Mouse (Mus musculus): ENCODE measurements at regions not wholly inside any gene's neighbourhood (a gene's known extent, or its start where the extent isn't known, plus 50 kb on each side); places are given as distances from the start of the nearest gene placed in this dataset.

DNA sequence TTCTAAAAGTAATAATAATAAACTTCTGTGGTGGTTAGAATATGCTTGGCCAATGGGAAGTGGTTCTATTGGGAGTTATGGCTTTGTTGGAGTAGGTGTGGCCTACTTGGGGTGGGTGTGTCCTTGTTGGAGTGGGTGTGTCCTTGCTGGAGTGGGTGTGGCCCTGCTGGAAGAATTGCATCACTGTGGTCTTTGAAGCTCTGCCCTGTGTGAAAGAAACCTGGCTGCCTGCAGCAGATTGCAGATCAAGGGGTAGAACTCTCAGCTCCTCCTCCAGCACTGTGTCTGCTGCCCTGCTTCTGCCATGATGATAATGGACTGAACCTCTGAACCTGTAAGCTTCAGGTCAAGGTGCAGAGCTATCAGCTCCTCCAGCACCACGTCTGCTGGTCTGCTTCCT is 118.1 kb downstream of the Ets2 start:
- Histone ChIP-seq H3K36me3 (ENCODE audit: control insufficient read depth, insufficient read depth, low read length) (no peaks in the 10 kb centered on the region), H3K9me3 (ENCODE audit: control insufficient read depth, low read length) (no peaks in the 10 kb centered on the region), H3K4me2 (ENCODE audit: low read depth) (no peak overlapping the region), H3K4me1 (ENCODE audit: control insufficient read depth, insufficient read depth, low read length) (no peaks in the 10 kb centered on the region; the same call in 1 of the 2 replicates), H3K27me3 (ENCODE audit: control insufficient read depth, insufficient read depth, low read length) (no peaks in the 10 kb centered on the region), H3K4me3 (ENCODE audit: low read depth, low read length) (no peak overlapping the region), H3K9ac (ENCODE audit: low read length) (no peak overlapping the region), H3K27ac (ENCODE audit: low read depth, low read length) (no peak overlapping the region)
- ATAC-seq (ENCODE audit: insufficient read depth, low FRiP score, low TSS enrichment) (no peak), DNase-seq (ENCODE audit: low spot score) (no peak)
- WGBS, result 44% methylated on average over 1 of the region's 1 CpGs

DNA sequence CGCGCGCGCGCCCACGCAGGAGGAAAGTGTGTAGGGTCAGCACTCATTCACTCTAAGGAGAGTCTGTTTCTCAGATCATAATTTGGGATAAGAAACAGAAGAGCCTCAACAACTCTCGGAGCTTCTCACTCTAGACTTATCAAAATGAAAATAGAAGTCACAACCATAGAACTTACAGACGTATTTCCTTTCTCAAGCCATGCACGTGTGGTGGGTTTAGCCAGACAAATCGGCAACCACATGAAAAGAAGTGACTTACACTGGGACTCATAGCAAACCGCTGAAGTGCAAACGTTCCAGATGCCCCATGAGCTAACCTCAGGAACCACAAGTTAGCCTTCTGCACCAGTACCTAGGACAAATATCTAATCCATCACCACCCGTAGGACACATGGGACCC is 114.1 kb downstream of the Ets2 start:
- WGBS, result 97% methylated on average over 13 of the region's 13 CpGs
- H3K27me3 ChIP-seq (ENCODE audit: control insufficient read depth, insufficient read depth, low read length), result no peaks in the 10 kb centered on the region

DNA sequence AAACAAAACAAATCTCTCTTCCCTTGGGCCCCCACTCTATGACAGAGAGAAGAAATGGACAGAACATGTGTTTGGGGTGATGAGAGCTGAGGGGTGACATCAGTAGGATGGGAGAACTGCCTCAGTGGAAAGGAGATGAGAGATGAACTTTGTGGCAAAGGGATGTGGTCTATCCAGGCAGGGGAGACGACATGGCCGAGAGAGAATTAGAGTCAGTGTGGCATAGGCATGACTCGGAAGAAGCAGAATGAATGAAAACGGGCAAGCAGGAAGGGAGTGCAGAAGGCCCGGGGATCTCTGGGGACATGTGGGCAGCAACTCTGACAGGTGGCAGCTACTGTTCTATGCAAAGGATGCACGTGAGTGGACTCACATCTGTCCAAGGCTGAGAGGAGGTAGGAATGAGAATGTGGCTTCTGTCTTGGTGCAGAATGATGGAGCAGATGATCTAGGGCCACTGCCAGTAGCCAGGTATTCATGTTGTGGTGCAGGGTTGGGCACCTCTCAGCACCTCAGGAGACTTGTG is 113.4 kb downstream of the Ets2 start:
- ATAC-seq (ENCODE audit: insufficient read depth, low FRiP score, low TSS enrichment) (no peak), DNase-seq (ENCODE audit: low spot score) (no peak)
- Histone ChIP-seq H3K4me2 (ENCODE audit: low read depth) (no peak overlapping the region), H3K4me1 (ENCODE audit: control insufficient read depth, insufficient read depth, low read length) (no peaks in the 10 kb centered on the region), H3K9me3 (ENCODE audit: control insufficient read depth, low read length) (no peaks in the 10 kb centered on the region), H3K4me3 (ENCODE audit: low read depth, low read length) (no peak overlapping the region), H3K36me3 (ENCODE audit: control insufficient read depth, insufficient read depth, low read length) (no peaks in the 10 kb centered on the region), H3K27ac (ENCODE audit: low read depth, low read length) (no peak overlapping the region), H3K9ac (ENCODE audit: low read length) (no peak overlapping the region), H3K27me3 (ENCODE audit: control insufficient read depth, insufficient read depth, low read length) (no peaks in the 10 kb centered on the region)
- WGBS, result 95% methylated on average over 6 of the region's 6 CpGs

More for the DNA sequence above, 114.1 kb downstream of the Ets2 start:
- Histone ChIP-seq H3K4me3 (ENCODE audit: low read depth, low read length) (no peak overlapping the region), H3K4me1 (ENCODE audit: control insufficient read depth, insufficient read depth, low read length) (no peaks in the 10 kb centered on the region), H3K9ac (ENCODE audit: low read length) (no peak overlapping the region), H3K9me3 (ENCODE audit: control insufficient read depth, low read length) (no peaks in the 10 kb centered on the region), H3K4me2 (ENCODE audit: low read depth) (no peak overlapping the region), H3K36me3 (ENCODE audit: control insufficient read depth, insufficient read depth, low read length) (no peaks in the 10 kb centered on the region), H3K27ac (ENCODE audit: low read depth, low read length) (no peak overlapping the region)
- DNase-seq (ENCODE audit: low spot score) (no peak), ATAC-seq (ENCODE audit: insufficient read depth, low FRiP score, low TSS enrichment) (no peak)

DNA sequence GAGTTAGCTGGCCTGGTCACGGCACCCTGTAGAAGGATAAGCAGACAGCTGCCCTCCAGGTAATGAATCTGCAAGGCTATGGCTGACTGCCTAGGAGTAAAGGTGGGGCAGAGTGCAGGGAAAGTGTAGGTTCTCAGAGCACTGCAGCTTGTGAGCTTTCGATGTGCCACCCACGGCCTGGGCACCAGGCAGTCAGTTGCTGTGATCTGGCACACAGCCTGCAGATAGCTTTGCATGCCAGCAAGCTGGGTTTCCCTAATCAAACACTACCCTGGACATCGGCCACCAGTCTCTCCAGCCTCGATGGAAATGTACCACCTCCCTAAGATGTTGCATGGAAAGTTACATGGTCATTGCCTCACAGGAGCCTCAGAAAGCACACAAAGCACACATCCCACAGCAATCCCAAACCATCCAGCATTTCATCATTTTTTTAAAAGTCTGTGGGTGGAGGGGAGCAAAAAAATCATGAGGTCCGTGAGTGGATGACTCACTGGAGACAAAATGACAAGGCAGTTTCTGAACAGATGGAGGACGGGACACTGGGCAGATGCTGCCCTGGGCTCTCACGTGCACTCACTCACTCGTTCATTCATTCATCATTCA is 112.7 kb downstream of the Ets2 start:
- H3K4me2 ChIP-seq (ENCODE audit: low read depth), result no peak overlapping the region
- no peaks in the 10 kb centered on the region for H3K4me1 ChIP-seq (ENCODE audit: control insufficient read depth, insufficient read depth, low read length)
- no peaks in the 10 kb centered on the region for H3K27me3 ChIP-seq (ENCODE audit: control insufficient read depth, insufficient read depth, low read length)
- no peak for ATAC-seq (ENCODE audit: insufficient read depth, low FRiP score, low TSS enrichment)
- 83% methylated on average over 9 of the region's 9 CpGs for WGBS
- no peak overlapping the region for H3K27ac ChIP-seq (ENCODE audit: low read depth, low read length)
- DNase-seq (ENCODE audit: low spot score), result no peak
- H3K36me3 ChIP-seq (ENCODE audit: control insufficient read depth, insufficient read depth, low read length), result no peaks in the 10 kb centered on the region
- no peak overlapping the region for H3K9ac ChIP-seq (ENCODE audit: low read length)
- no peaks in the 10 kb centered on the region for H3K9me3 ChIP-seq (ENCODE audit: control insufficient read depth, low read length)
- H3K4me3 ChIP-seq (ENCODE audit: low read depth, low read length), result no peak overlapping the region

DNA sequence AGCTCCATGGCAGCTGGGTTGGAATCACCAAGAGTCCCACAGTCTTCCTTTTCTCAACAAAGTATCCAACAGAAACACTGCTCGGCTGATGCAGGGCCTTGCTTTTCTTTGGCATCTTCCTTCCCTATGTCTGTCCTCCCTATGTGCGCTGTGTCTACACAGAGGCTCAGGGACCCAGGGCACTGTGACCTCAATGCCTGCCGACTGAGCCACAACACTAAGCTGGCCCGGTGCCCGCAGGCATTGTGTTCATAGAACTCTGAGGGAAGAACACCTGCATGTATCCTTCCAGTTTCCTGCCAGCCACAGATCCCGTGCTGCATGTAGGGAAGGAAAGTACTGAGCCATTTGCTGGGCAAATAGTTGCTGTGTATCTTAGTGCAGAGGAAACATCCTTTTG is 109.2 kb downstream of the Ets2 start:
- H3K9ac ChIP-seq (ENCODE audit: low read length), result no peak overlapping the region
- 81% methylated on average over 6 of the region's 6 CpGs for WGBS

DNA sequence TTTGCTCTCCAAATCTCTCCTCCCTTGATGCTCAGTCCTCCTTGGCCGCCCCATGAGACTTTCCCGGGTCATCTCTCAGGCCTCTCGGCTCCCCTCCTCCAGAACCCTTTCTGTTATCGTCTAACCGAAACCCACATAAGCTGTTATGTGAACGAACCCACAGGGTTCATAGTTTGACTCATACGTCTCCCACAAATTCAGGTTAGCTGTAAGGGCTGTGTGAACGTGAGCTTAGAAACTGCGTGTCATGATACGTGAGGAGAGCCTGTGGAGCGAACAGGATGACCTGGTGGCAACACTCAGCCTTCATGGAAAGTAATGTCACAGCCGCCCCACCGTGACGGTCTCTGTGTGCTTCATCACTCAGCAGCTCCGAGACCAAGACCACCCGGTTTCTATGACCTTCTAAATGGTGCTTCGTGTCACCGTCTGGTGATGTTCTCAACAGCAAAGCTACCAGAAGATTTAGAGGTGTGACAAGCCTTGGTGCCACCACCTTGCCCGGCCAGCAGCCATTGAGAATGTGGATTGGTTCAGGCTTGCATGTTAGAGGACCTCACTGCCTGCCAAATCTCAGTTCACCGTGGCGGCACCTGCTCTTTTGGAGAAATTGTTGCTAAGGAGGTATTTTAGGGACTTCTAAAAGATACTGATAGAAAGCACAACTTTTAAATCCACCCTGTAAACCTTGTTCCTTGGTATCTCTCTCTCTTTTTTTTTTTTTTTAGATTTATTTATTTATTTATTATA is 107.4 kb downstream of the Ets2 start:
- ATAC-seq (ENCODE audit: insufficient read depth, low FRiP score, low TSS enrichment) (no peak), DNase-seq (ENCODE audit: low spot score) (no peak)
- WGBS, result 89% methylated on average over 21 of the region's 21 CpGs
- H3K4me3 ChIP-seq (ENCODE audit: low read depth, low read length), result no peak overlapping the region
- H3K4me2 ChIP-seq (ENCODE audit: low read depth), result no peak overlapping the region
- H3K36me3 ChIP-seq (ENCODE audit: control insufficient read depth, insufficient read depth, low read length), result no peaks in the 10 kb centered on the region
- no peak overlapping the region for H3K27ac ChIP-seq (ENCODE audit: low read depth, low read length)
- H3K27me3 ChIP-seq (ENCODE audit: control insufficient read depth, insufficient read depth, low read length), result no peaks in the 10 kb centered on the region
- H3K4me1 ChIP-seq (ENCODE audit: control insufficient read depth, insufficient read depth, low read length), result no peaks in the 10 kb centered on the region
- H3K9ac ChIP-seq (ENCODE audit: low read length), result no peak overlapping the region
- no peaks in the 10 kb centered on the region for H3K9me3 ChIP-seq (ENCODE audit: control insufficient read depth, low read length)

More for the DNA sequence above, 109.2 kb downstream of the Ets2 start:
- Histone ChIP-seq H3K36me3 (ENCODE audit: control insufficient read depth, insufficient read depth, low read length) (no peaks in the 10 kb centered on the region), H3K4me2 (ENCODE audit: low read depth) (no peak overlapping the region), H3K27ac (ENCODE audit: low read depth, low read length) (no peak overlapping the region), H3K4me1 (ENCODE audit: control insufficient read depth, insufficient read depth, low read length) (no peaks in the 10 kb centered on the region), H3K4me3 (ENCODE audit: low read depth, low read length) (no peak overlapping the region), H3K27me3 (ENCODE audit: control insufficient read depth, insufficient read depth, low read length) (no peaks in the 10 kb centered on the region), H3K9me3 (ENCODE audit: control insufficient read depth, low read length) (no peaks in the 10 kb centered on the region)
- no peak for DNase-seq (ENCODE audit: low spot score)
- ATAC-seq (ENCODE audit: insufficient read depth, low FRiP score, low TSS enrichment), result no peak

DNA sequence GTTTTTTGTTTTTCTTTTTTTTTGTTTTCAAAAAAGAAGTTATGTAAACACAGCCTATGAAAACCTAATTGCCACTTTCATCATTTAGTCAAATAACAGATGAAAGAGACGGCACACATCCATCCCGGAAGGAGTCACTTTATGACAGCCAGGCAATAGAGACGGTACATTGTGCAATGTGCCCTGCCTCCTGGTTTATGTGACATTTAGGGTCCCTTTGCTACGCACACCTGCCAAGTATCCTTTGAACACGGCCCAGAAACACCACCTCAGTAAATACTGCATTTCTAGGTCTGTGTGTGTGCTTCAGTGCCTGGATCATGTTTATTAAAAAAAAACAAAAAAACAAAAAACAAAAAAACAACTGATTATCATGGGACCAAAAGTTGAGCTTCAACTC is 104.6 kb downstream of the Ets2 start:
- Histone ChIP-seq H3K4me2 (ENCODE audit: low read depth) (no peak overlapping the region), H3K27me3 (ENCODE audit: control insufficient read depth, insufficient read depth, low read length) (no peaks in the 10 kb centered on the region), H3K4me3 (ENCODE audit: low read depth, low read length) (no peak overlapping the region), H3K9me3 (ENCODE audit: control insufficient read depth, low read length) (no peaks in the 10 kb centered on the region), H3K9ac (ENCODE audit: low read length) (no peak overlapping the region), H3K4me1 (ENCODE audit: control insufficient read depth, insufficient read depth, low read length) (no peaks in the 10 kb centered on the region), H3K27ac (ENCODE audit: low read depth, low read length) (no peak overlapping the region), H3K36me3 (ENCODE audit: control insufficient read depth, insufficient read depth, low read length) (no peaks in the 10 kb centered on the region)
- no peak for ATAC-seq (ENCODE audit: insufficient read depth, low FRiP score, low TSS enrichment)
- 59% methylated on average over 5 of the region's 5 CpGs for WGBS
- no peak for DNase-seq (ENCODE audit: low spot score)

DNA sequence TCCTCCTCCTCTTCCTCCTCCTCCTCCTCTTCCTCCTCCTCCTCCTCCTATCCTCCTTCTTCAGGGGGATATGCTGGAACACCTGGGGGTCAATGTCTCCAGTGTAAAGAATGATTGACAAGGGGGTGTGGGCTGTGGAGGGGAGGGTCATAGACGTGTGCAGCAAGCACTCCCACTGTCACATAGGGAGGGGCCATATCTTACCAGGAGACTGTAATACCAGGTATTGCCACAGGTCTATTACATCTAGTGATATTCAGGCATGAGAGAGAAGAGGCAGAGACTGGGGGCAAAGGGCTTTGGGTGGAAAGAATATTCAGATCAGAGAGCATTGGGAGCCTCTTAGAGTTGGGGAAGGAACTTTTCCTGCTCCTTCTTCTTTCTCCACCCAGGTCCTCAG is 102.3 kb downstream of the Ets2 start:
- WGBS, result 50% methylated on average over 1 of the region's 1 CpGs
- Histone ChIP-seq H3K9me3 (ENCODE audit: control insufficient read depth, low read length) (no peaks in the 10 kb centered on the region), H3K36me3 (ENCODE audit: control insufficient read depth, insufficient read depth, low read length) (no peaks in the 10 kb centered on the region), H3K4me2 (ENCODE audit: low read depth) (no peak overlapping the region), H3K4me1 (ENCODE audit: control insufficient read depth, insufficient read depth, low read length) (no peaks in the 10 kb centered on the region), H3K27me3 (ENCODE audit: control insufficient read depth, insufficient read depth, low read length) (no peaks in the 10 kb centered on the region), H3K27ac (ENCODE audit: low read depth, low read length) (no peak overlapping the region), H3K9ac (ENCODE audit: low read length) (no peak overlapping the region), H3K4me3 (ENCODE audit: low read depth, low read length) (no peak overlapping the region)
- ATAC-seq (ENCODE audit: insufficient read depth, low FRiP score, low TSS enrichment) (no peak), DNase-seq (ENCODE audit: low spot score) (no peak)

DNA sequence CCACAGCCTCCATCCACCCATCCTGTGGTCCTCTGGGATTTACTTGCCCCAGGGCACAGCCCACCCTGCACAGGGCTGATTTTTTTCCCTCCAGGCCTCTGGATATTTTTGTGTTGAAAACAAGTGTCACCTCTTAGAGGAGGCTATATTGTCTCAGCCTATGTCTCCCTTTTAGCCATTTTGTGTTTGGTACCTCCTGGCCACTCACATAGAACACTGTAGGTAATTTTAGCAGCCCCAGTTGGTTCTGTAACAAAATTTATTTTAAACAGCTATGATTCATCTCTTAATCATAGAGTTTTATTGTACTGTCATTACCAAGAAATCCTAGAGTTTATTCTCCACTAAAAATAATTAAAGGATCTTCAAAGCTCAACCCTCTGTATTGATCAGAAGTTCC is 100.8 kb downstream of the Ets2 start:
- H3K27me3 ChIP-seq (ENCODE audit: control insufficient read depth, insufficient read depth, low read length), result no peaks in the 10 kb centered on the region
- no peaks in the 10 kb centered on the region for H3K4me1 ChIP-seq (ENCODE audit: control insufficient read depth, insufficient read depth, low read length)
- ATAC-seq (ENCODE audit: insufficient read depth, low FRiP score, low TSS enrichment) (no peak), DNase-seq (ENCODE audit: low spot score) (no peak)
- no peaks in the 10 kb centered on the region for H3K9me3 ChIP-seq (ENCODE audit: control insufficient read depth, low read length)
- no peak overlapping the region for H3K4me2 ChIP-seq (ENCODE audit: low read depth)
- no peak overlapping the region for H3K9ac ChIP-seq (ENCODE audit: low read length)
- no peaks in the 10 kb centered on the region for H3K36me3 ChIP-seq (ENCODE audit: control insufficient read depth, insufficient read depth, low read length)
- H3K4me3 ChIP-seq (ENCODE audit: low read depth, low read length), result no peak overlapping the region
- H3K27ac ChIP-seq (ENCODE audit: low read depth, low read length), result no peak overlapping the region
